In genomic region chr2:30985111-30986020, GRCm38 (mm10) we compare ENCODE assay signal across 8 mouse cellular contexts. TPM values are rescaled to one million over a fixed set of nuclear protein-coding genes. Genes with fewer than 3 reads are reported as not detected.
DNase-seq lines count a peak whose midpoint lies in the region; ATAC-seq lines count a peak whose summit lies in the region.

No protein-coding gene starts in this region.

- H3K9ac ChIP-seq in hindbrain, embryonic 12.5 days, result no peak overlapping the region

- H3K4me1 ChIP-seq in megakaryocyte, embryonic 14.5 days, result peaks cover 46% of the 10 kb centered on the region
- H3K4me1 ChIP-seq in hindbrain, embryonic 12.5 days, result peaks cover 18% of the 10 kb centered on the region
- H3K4me1 ChIP-seq in midbrain, embryonic 10.5 days, result peaks cover 34% of the 10 kb centered on the region

- no peak for ATAC-seq in megakaryocyte, adult 5-6 weeks (ENCODE audit: poor library complexity, severe bottlenecking)
- peak; percentile 3; the same call in 1 of the 2 replicates for ATAC-seq in granulocyte monocyte progenitor cell, adult 5-6 weeks (replicated peaks; ENCODE audit: poor library complexity, severe bottlenecking)
- no peak for ATAC-seq in hindbrain, embryonic 12.5 days (ENCODE audit: low FRiP score)

- no peaks in the 10 kb centered on the region for H3K9me3 ChIP-seq in megakaryocyte, embryonic 14.5 days
- H3K9me3 ChIP-seq in hindbrain, embryonic 12.5 days (replicated peaks), result no peaks in the 10 kb centered on the region
- no peaks in the 10 kb centered on the region for H3K9me3 ChIP-seq in midbrain, embryonic 10.5 days (replicated peaks)

- H3K4me2 ChIP-seq in hindbrain, embryonic 12.5 days (replicated peaks), result no peak overlapping the region; the same call in 1 of the 2 replicates

- peak overlapping the region; percentile 69 for H3K4me3 ChIP-seq in megakaryocyte, embryonic 14.5 days (replicated peaks)
- H3K4me3 ChIP-seq in hindbrain, embryonic 12.5 days, result no peak overlapping the region
- H3K4me3 ChIP-seq in midbrain, embryonic 10.5 days, result no peak overlapping the region

- no peaks in the 10 kb centered on the region for H3K27me3 ChIP-seq in megakaryocyte, embryonic 14.5 days (replicated peaks)
- H3K27me3 ChIP-seq in hindbrain, embryonic 12.5 days, result no peaks in the 10 kb centered on the region
- 0 out of 2 replicates have a peak, but pooled peaks cover 3% of the 10 kb centered on the region for H3K27me3 ChIP-seq in midbrain, embryonic 10.5 days (ENCODE audit: low read depth, poor library complexity, severe bottlenecking)

- peak; percentile 69 for DNase-seq in WW6 (ENCODE audit: low read depth, low spot score)
- DNase-seq in left cerebral cortex, postnatal 36 days (ENCODE audit: low spot score in 2 of 2), result peak; percentile 25 to 29
- peak; percentile 51 for DNase-seq in right cerebral cortex, postnatal 25 days
- DNase-seq in midbrain, embryonic 10.5 days (ENCODE audit: low spot score), result no peak

- intact Hi-C loops in left cerebral cortex, postnatal 36 days (cut with DNase I), result no loop called here

- WGBS in hindbrain, embryonic 12.5 days, result 32% methylated on average over 17 of the region's 17 CpGs
- WGBS in midbrain, embryonic 10.5 days, result 25% methylated on average over 17 of the region's 17 CpGs

- H3K27ac ChIP-seq in hindbrain, embryonic 12.5 days, result no peak overlapping the region
- H3K27ac ChIP-seq in midbrain, embryonic 10.5 days (replicated peaks), result no peak overlapping the region

- H3K36me3 ChIP-seq in megakaryocyte, embryonic 14.5 days (replicated peaks; ENCODE audit: low read length), result peaks cover 25% of the 10 kb centered on the region
- peaks cover 8% of the 10 kb centered on the region; the same call in 1 of the 2 replicates for H3K36me3 ChIP-seq in hindbrain, embryonic 12.5 days
- 0 out of 2 replicates have a peak, but pooled peaks cover under 1% of the 10 kb centered on the region for H3K36me3 ChIP-seq in midbrain, embryonic 10.5 days

RNA-seq across cellular contexts. Expression of gene Usp20, which starts 3.3 kb away (rescaled TPM):
- 8.0 and 25.0 TPM in 2 replicates for polyA plus RNA-seq in megakaryocyte, embryonic 14.5 days (2012; ENCODE audit: insufficient read depth, low replicate concordance)
- total RNA-seq in megakaryocyte, adult 5-6 weeks (2015), result 1.9 and 2.5 TPM in 2 replicates
- total RNA-seq in megakaryocyte, adult 5-6 weeks (2017), result 2.9 and 3.1 TPM in 2 replicates
- total RNA-seq in granulocyte monocyte progenitor cell, adult 5-6 weeks (2014; fragmentation: Nextera tagmentation), result 5.2 and 10.0 TPM in 2 replicates
- total RNA-seq in granulocyte monocyte progenitor cell, adult 5-6 weeks (2017), result 2.2 and 5.5 TPM in 2 replicates
- total RNA-seq in left cerebral cortex, postnatal 36 days (2021), result 10 to 100 TPM; 74.1 to 80.2 TPM
- 35.0 and 37.9 TPM in 2 replicates for polyA plus RNA-seq in hindbrain, embryonic 12.5 days (2016; fragmentation: Nextera tagmentation; extraction: Ambion mirVana)
- 19.8 and 27.6 TPM in 2 replicates for polyA plus RNA-seq in midbrain, embryonic 10.5 days (2016; fragmentation: Nextera tagmentation; extraction: Ambion mirVana)

RNA-seq across cellular contexts. Expression of gene BC005624, which starts 3.4 kb away (rescaled TPM):
- 17.7 TPM in 1 of 2 replicates, not detected in the other for polyA plus RNA-seq in megakaryocyte, embryonic 14.5 days (2012; ENCODE audit: insufficient read depth, low replicate concordance)
- 30.7 and 36.0 TPM in 2 replicates for total RNA-seq in megakaryocyte, adult 5-6 weeks (2015)
- 56.0 and 66.1 TPM in 2 replicates for total RNA-seq in megakaryocyte, adult 5-6 weeks (2017)
- 35.9 and 42.6 TPM in 2 replicates for total RNA-seq in granulocyte monocyte progenitor cell, adult 5-6 weeks (2014; fragmentation: Nextera tagmentation)
- 60.0 and 61.0 TPM in 2 replicates for total RNA-seq in granulocyte monocyte progenitor cell, adult 5-6 weeks (2017)
- total RNA-seq in left cerebral cortex, postnatal 36 days (2021), result 10 to 100 TPM; 63.9 to 66.9 TPM
- polyA plus RNA-seq in hindbrain, embryonic 12.5 days (2016; fragmentation: Nextera tagmentation; extraction: Ambion mirVana), result 75.2 and 75.4 TPM in 2 replicates
- polyA plus RNA-seq in midbrain, embryonic 10.5 days (2016; fragmentation: Nextera tagmentation; extraction: Ambion mirVana), result 63.3 and 71.9 TPM in 2 replicates

RNA-seq across cellular contexts. Expression of gene Tor1a, which starts 17.6 kb away (rescaled TPM):
- polyA plus RNA-seq in megakaryocyte, embryonic 14.5 days (2012; ENCODE audit: insufficient read depth, low replicate concordance), result 75.1 and 117 TPM in 2 replicates
- total RNA-seq in megakaryocyte, adult 5-6 weeks (2015), result 88.1 and 97.1 TPM in 2 replicates
- 132 and 135 TPM in 2 replicates for total RNA-seq in megakaryocyte, adult 5-6 weeks (2017)
- total RNA-seq in granulocyte monocyte progenitor cell, adult 5-6 weeks (2014; fragmentation: Nextera tagmentation), result 72.9 and 76.1 TPM in 2 replicates
- total RNA-seq in granulocyte monocyte progenitor cell, adult 5-6 weeks (2017), result 101 and 156 TPM in 2 replicates
- 10 to 100 TPM; 36.7 to 46.5 TPM for total RNA-seq in left cerebral cortex, postnatal 36 days (2021)
- 77.1 and 77.7 TPM in 2 replicates for polyA plus RNA-seq in hindbrain, embryonic 12.5 days (2016; fragmentation: Nextera tagmentation; extraction: Ambion mirVana)
- 90.6 and 94.5 TPM in 2 replicates for polyA plus RNA-seq in midbrain, embryonic 10.5 days (2016; fragmentation: Nextera tagmentation; extraction: Ambion mirVana)

RNA-seq across cellular contexts. Expression of gene Tor1b, which starts 32.6 kb away (rescaled TPM):
- 2.7 and 9.3 TPM in 2 replicates for polyA plus RNA-seq in megakaryocyte, embryonic 14.5 days (2012; ENCODE audit: insufficient read depth, low replicate concordance)
- total RNA-seq in megakaryocyte, adult 5-6 weeks (2015), result 28.1 and 32.7 TPM in 2 replicates
- 40.3 and 42.6 TPM in 2 replicates for total RNA-seq in megakaryocyte, adult 5-6 weeks (2017)
- 39.2 and 43.9 TPM in 2 replicates for total RNA-seq in granulocyte monocyte progenitor cell, adult 5-6 weeks (2014; fragmentation: Nextera tagmentation)
- total RNA-seq in granulocyte monocyte progenitor cell, adult 5-6 weeks (2017), result 33.9 and 37.7 TPM in 2 replicates
- total RNA-seq in left cerebral cortex, postnatal 36 days (2021), result 10 to 100 TPM; 28.4 to 31.8 TPM
- polyA plus RNA-seq in hindbrain, embryonic 12.5 days (2016; fragmentation: Nextera tagmentation; extraction: Ambion mirVana), result 22.9 and 23.2 TPM in 2 replicates
- polyA plus RNA-seq in midbrain, embryonic 10.5 days (2016; fragmentation: Nextera tagmentation; extraction: Ambion mirVana), result 21.9 and 22.4 TPM in 2 replicates

RNA-seq across cellular contexts. Expression of gene Ptges, which starts 55.7 kb away (rescaled TPM):
- 0.31 TPM in 1 of 2 replicates, not detected in the other for polyA plus RNA-seq in megakaryocyte, embryonic 14.5 days (2012; ENCODE audit: insufficient read depth, low replicate concordance)
- total RNA-seq in megakaryocyte, adult 5-6 weeks (2015), result 0.67 and 2.6 TPM in 2 replicates
- total RNA-seq in megakaryocyte, adult 5-6 weeks (2017), result 0.77 and 3.9 TPM in 2 replicates
- total RNA-seq in granulocyte monocyte progenitor cell, adult 5-6 weeks (2014; fragmentation: Nextera tagmentation), result 0.30 TPM in 1 of 2 replicates, not detected in the other
- 0.13 and 0.52 TPM in 2 replicates for total RNA-seq in granulocyte monocyte progenitor cell, adult 5-6 weeks (2017)
- total RNA-seq in left cerebral cortex, postnatal 36 days (2021), result 1 to 10 TPM; 4.9 to 5.0 TPM
- 4.7 and 7.1 TPM in 2 replicates for polyA plus RNA-seq in hindbrain, embryonic 12.5 days (2016; fragmentation: Nextera tagmentation; extraction: Ambion mirVana)
- polyA plus RNA-seq in midbrain, embryonic 10.5 days (2016; fragmentation: Nextera tagmentation; extraction: Ambion mirVana), result 5.8 and 9.7 TPM in 2 replicates

Comparison
In these comparisons a context has a peak if more than half of its experiments do, and no peak if none do; other contexts are left out.
1. RNA of gene Usp20, which starts 3.3 kb away (total RNA-seq): 74.1 to 80.2 TPM in left cerebral cortex, postnatal 36 days; 2.2 to 10.0 TPM in granulocyte monocyte progenitor cell, adult 5-6 weeks and 1.9 to 3.1 TPM in megakaryocyte, adult 5-6 weeks; every median in the first group is over 4 times any median in the second.